Mouse (Mus musculus) small intestine, adult 2 months (tissue): ENCODE results near the gene Nudc.

Source experiments
- CTCF ChIP-seq: fragments of 200-500 bp; IDR thresholded peaks from 2 replicates; pipeline ENCODE4 v1.5.1; 2012; ENCODE audit warnings: low read depth, mild to moderate bottlenecking, control low read depth, inconsistent platforms, low read length, moderate library complexity, mixed read lengths; ENCODE audit not compliant: insufficient replicate concordance, insufficient read length; ENCODE audit errors: extremely low read depth
- POLR2A ChIP-seq: fragments of 200-500 bp; IDR thresholded peaks from 2 replicates; pipeline ENCODE4 v1.6.1; 2012; ENCODE audit warnings: low read depth, mild to moderate bottlenecking, control low read depth, inconsistent platforms, low read length, moderate library complexity

- TF ChIP-seq CTCF (no peak), POLR2A (no peak)
These were observed 39.2 kb downstream of the Nudc start for GRCm38 (mm10) chr4:133506573-133506972.
